Mouse (Mus musculus): ENCODE results near the gene Srrm2.
"Not testable (repeated sequence)": the region's sequence is repeated elsewhere in the genome, so short reads cannot be mapped to it uniquely, and the experiment has no call there.

Gene Srrm2

GRCm38 (mm10) chr17:23771284-23772218, 18.8 kb upstream of the Srrm2 start, which contains the start of gene Flywch1:
Gene Flywch1 (minus strand): TSS chr17:23771602.
- TF ChIP-seq NANOG (IDR thresholded peaks at IDR 0.05; ENCODE audit: borderline replicate concordance, low read length) (no peak), CTCF (conservative IDR thresholded peaks at IDR 0.05; ENCODE audit: low read length) (no peak), POU5F1 (IDR thresholded peaks at IDR 0.05; ENCODE audit: borderline replicate concordance, low read length) (no peak)
- H3K27me3 ChIP-seq (ENCODE audit: insufficient read depth, low read length): peaks cover 10% of the 10 kb centered on the region
- H3K9me3 ChIP-seq (ENCODE audit: low read length): no peaks in the 10 kb centered on the region
- H3K4me1 ChIP-seq (replicated peaks; ENCODE audit: low read depth, low read length): peaks cover 12% of the 10 kb centered on the region
- H3K4me3 ChIP-seq (replicated peaks; ENCODE audit: low read length): peak within 1 kb of the TSS; percentile 88
- H3K36me3 ChIP-seq (ENCODE audit: insufficient read depth, low read length): 0 out of 2 replicates have a peak, but pooled peaks cover 5% of the 10 kb centered on the region

DNA sequence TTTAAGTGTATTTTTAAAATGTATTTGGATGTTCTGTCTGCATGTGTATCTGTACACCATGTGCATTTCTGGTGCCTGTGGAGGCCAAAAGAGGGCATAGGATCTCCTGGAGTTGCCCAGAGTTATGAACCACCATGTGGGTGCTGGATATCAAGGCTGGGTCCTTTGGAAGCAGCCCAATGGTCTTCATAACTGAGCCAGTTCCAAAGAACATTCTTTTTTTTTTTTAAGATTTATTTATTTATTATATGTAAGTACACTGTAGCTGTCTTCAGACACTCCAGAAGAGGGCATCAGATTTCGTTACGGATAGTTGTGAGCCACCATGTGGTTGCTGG, 18.1 kb upstream of the Srrm2 start:
- H3K36me3 ChIP-seq (ENCODE audit: insufficient read depth, low read length); H3K4me3 ChIP-seq (replicated peaks; ENCODE audit: low read length); H3K9me3 ChIP-seq (ENCODE audit: low read length): not testable (repeated sequence)
- Histone ChIP-seq H3K4me1 (replicated peaks; ENCODE audit: low read depth, low read length) (peaks cover 12% of the 10 kb centered on the region), H3K27me3 (ENCODE audit: insufficient read depth, low read length) (peaks cover 10% of the 10 kb centered on the region)

- TF ChIP-seq NANOG (IDR thresholded peaks at IDR 0.05; ENCODE audit: borderline replicate concordance, low read length) (no peak), POU5F1 (IDR thresholded peaks at IDR 0.05; ENCODE audit: borderline replicate concordance, low read length) (no peak), CTCF (conservative IDR thresholded peaks at IDR 0.05; ENCODE audit: low read length) (no peak)
- H3K9me3 ChIP-seq (ENCODE audit: low read length): no peaks in the 10 kb centered on the region
- H3K4me3 ChIP-seq (replicated peaks; ENCODE audit: low read length): no peak overlapping the region
- 0 out of 2 replicates have a peak, but pooled peaks cover 1% of the 10 kb centered on the region for H3K36me3 ChIP-seq (ENCODE audit: insufficient read depth, low read length)
- peaks cover 10% of the 10 kb centered on the region for H3K27me3 ChIP-seq (ENCODE audit: insufficient read depth, low read length)
- peaks cover 15% of the 10 kb centered on the region for H3K4me1 ChIP-seq (replicated peaks; ENCODE audit: low read depth, low read length)
Measured at GRCm38 (mm10) chr17:23773676-23774075, 16.7 kb upstream of the Srrm2 start.

DNA sequence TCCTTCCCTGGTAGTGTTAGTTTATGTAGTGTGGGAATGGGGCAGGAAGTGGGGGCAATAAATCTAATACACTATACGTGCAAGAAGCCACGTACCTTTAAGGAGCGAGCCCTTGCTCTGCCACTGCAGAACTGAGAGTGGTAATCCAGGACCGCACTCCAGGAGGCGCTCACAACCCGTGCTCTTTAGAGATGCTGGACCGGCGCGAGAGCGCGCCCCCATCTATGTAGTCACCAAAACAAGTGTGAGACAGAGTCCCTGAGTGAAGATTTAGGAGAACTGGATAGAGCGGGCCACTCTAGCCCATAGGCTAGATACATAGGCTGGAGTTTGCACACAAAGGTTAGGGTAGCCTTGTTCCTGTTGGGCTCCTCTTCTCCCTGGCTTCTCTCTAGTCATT, 16.2 kb upstream of the Srrm2 start:
- no peak for TF ChIP-seq NANOG (IDR thresholded peaks at IDR 0.05; ENCODE audit: borderline replicate concordance, low read length)
- TF ChIP-seq POU5F1 (IDR thresholded peaks at IDR 0.05; ENCODE audit: borderline replicate concordance, low read length): no peak
- TF ChIP-seq CTCF (conservative IDR thresholded peaks at IDR 0.05; ENCODE audit: low read length): peak; percentile 36
- peaks cover 10% of the 10 kb centered on the region for H3K27me3 ChIP-seq (ENCODE audit: insufficient read depth, low read length)
- no peak overlapping the region for H3K4me3 ChIP-seq (replicated peaks; ENCODE audit: low read length)

GRCm38 (mm10) chr17:23776216-23776615, 14.1 kb upstream of the Srrm2 start:
- Histone ChIP-seq H3K27me3 (ENCODE audit: insufficient read depth, low read length) (no peaks in the 10 kb centered on the region; the same call in 1 of the 2 replicates), H3K36me3 (ENCODE audit: insufficient read depth, low read length) (no peaks in the 10 kb centered on the region), H3K4me3 (replicated peaks; ENCODE audit: low read length) (no peak overlapping the region), H3K9me3 (ENCODE audit: low read length) (no peaks in the 10 kb centered on the region), H3K4me1 (replicated peaks; ENCODE audit: low read depth, low read length) (peaks cover 16% of the 10 kb centered on the region)
- TF ChIP-seq POU5F1 (IDR thresholded peaks at IDR 0.05; ENCODE audit: borderline replicate concordance, low read length): no peak
- TF ChIP-seq NANOG (IDR thresholded peaks at IDR 0.05; ENCODE audit: borderline replicate concordance, low read length): no peak
- no peak for TF ChIP-seq CTCF (conservative IDR thresholded peaks at IDR 0.05; ENCODE audit: low read length)

More for the DNA sequence above, 16.2 kb upstream of the Srrm2 start:
- no peaks in the 10 kb centered on the region for H3K9me3 ChIP-seq (ENCODE audit: low read length)
- peaks cover 19% of the 10 kb centered on the region for H3K4me1 ChIP-seq (replicated peaks; ENCODE audit: low read depth, low read length)
- H3K36me3 ChIP-seq (ENCODE audit: insufficient read depth, low read length): no peaks in the 10 kb centered on the region

- Histone ChIP-seq H3K4me3 (replicated peaks; ENCODE audit: low read length) (no peak overlapping the region), H3K4me1 (replicated peaks; ENCODE audit: low read depth, low read length) (peaks cover 16% of the 10 kb centered on the region), H3K9me3 (ENCODE audit: low read length) (no peaks in the 10 kb centered on the region), H3K36me3 (ENCODE audit: insufficient read depth, low read length) (no peaks in the 10 kb centered on the region), H3K27me3 (ENCODE audit: insufficient read depth, low read length) (no peaks in the 10 kb centered on the region; the same call in 1 of the 2 replicates)
- TF ChIP-seq POU5F1 (IDR thresholded peaks at IDR 0.05; ENCODE audit: borderline replicate concordance, low read length) (no peak), NANOG (IDR thresholded peaks at IDR 0.05; ENCODE audit: borderline replicate concordance, low read length) (no peak), CTCF (conservative IDR thresholded peaks at IDR 0.05; ENCODE audit: low read length) (no peak)
Measured at GRCm38 (mm10) chr17:23777141-23777540, 13.2 kb upstream of the Srrm2 start.

GRCm38 (mm10) chr17:23778447-23778846, 11.9 kb upstream of the Srrm2 start:
- Histone ChIP-seq H3K4me3 (replicated peaks; ENCODE audit: low read length) (no peak overlapping the region), H3K27me3 (ENCODE audit: insufficient read depth, low read length) (no peaks in the 10 kb centered on the region; the same call in 1 of the 2 replicates), H3K9me3 (ENCODE audit: low read length) (no peaks in the 10 kb centered on the region), H3K4me1 (replicated peaks; ENCODE audit: low read depth, low read length) (peaks cover 16% of the 10 kb centered on the region), H3K36me3 (ENCODE audit: insufficient read depth, low read length) (no peaks in the 10 kb centered on the region)
- TF ChIP-seq NANOG (IDR thresholded peaks at IDR 0.05; ENCODE audit: borderline replicate concordance, low read length) (no peak), CTCF (conservative IDR thresholded peaks at IDR 0.05; ENCODE audit: low read length) (no peak), POU5F1 (IDR thresholded peaks at IDR 0.05; ENCODE audit: borderline replicate concordance, low read length) (no peak)

DNA sequence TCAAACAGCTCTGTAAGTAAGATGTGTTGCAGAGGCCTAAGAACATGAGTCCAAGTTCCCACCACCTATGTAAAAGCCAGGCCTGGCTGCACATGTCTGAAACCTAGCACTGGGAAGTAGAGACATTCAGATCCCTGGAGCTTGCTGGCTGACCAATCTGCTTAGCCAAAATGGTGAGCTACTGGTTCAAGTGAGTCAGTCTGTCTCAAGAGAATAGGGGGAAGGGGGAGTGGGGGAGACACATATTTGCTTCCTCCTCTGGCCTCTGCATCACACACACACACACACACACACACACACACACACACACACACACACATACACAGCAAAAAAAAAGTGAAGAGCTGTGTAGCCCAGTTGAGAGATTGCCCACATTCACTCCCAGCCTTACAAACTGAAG, 7.0 kb upstream of the Srrm2 start:
- no peak overlapping the region for H3K4me3 ChIP-seq (replicated peaks; ENCODE audit: low read length)

More for the DNA sequence above, 7.0 kb upstream of the Srrm2 start:
- Histone ChIP-seq H3K36me3 (ENCODE audit: insufficient read depth, low read length) (no peaks in the 10 kb centered on the region), H3K27me3 (ENCODE audit: insufficient read depth, low read length) (peaks cover 9% of the 10 kb centered on the region), H3K9me3 (ENCODE audit: low read length) (no peaks in the 10 kb centered on the region), H3K4me1 (replicated peaks; ENCODE audit: low read depth, low read length) (peaks cover 38% of the 10 kb centered on the region)
- TF ChIP-seq POU5F1 (IDR thresholded peaks at IDR 0.05; ENCODE audit: borderline replicate concordance, low read length) (no peak), CTCF (conservative IDR thresholded peaks at IDR 0.05; ENCODE audit: low read length) (no peak), NANOG (IDR thresholded peaks at IDR 0.05; ENCODE audit: borderline replicate concordance, low read length) (no peak)
